Mouse (Mus musculus) cerebellum, adult 18-20 months (tissue): Measurements from ENCODE around the gene Tspan2.

Experiments used
- DNase-seq, 2 experiments: peaks; one replicate each; pipeline ENCODE4 v3.0.0; 2021

Gene Tspan2

DNA sequence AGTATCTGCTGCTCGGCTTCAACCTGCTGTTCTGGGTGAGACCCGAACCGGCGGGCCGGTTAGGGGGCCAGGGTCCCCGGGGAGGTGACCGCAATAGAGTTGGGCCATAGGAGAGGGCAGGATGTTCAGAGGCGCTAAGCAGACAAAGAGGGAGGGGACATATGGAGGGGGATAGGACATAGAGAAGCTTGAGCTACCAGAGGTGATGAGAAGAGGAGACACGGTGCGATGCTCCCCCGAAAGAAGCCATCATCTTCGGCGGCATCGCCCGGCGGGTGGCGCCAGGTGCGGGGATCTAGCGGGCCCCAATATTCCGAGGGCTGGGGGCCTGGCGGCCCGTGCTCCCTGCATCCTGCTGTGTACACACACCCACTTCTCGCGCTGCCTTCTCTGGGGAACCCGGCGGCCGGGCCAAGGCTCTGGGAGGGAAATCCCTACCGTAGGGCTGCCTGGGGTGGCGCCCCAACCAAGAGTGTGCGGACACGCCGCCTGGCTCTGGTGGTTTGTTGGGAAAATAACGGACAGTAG is 766 bp downstream of the Tspan2 start:
- DNase-seq: peak; percentile 37 to 39

DNA sequence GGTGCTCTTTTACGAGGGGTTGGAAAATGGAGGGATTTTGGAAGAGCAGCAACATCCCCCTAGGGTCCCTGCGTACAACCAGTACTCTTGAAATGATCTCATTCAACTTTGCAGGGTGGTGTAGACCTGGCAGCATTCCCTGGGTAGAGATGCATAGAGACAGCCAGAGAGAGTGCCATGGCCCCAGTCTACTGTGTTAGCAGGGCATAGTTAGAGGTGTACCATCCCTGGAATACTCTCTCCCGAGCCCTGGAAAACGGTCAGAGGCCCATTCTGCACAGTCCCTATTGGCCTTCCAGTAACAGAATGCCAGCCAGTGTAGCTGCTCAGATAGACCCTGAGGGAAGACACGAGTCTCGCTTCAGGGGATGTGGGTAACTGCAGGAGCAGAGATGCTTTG is 1.3 kb downstream of the Tspan2 start:
- no peak for DNase-seq

DNA sequence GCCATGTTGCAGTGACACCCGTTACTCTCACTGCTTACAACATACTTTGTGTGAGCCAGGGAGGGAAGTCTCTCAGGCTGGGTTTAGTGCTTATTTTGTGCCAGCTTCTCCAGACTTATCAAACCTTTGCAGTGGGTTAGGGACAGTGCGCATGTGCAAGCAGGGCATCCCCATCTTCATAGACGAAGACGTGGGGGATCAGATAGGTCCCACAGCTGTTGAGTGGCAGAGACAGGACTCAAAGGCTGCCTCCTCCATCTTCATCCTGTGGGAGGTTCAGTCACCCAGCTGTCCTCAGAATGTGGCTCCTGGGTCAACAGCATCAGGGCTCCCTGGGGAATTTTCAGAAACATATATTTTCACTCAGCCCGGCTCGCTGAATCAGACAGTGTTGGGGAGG is 2.1 kb downstream of the Tspan2 start:
- DNase-seq: no peak

DNA sequence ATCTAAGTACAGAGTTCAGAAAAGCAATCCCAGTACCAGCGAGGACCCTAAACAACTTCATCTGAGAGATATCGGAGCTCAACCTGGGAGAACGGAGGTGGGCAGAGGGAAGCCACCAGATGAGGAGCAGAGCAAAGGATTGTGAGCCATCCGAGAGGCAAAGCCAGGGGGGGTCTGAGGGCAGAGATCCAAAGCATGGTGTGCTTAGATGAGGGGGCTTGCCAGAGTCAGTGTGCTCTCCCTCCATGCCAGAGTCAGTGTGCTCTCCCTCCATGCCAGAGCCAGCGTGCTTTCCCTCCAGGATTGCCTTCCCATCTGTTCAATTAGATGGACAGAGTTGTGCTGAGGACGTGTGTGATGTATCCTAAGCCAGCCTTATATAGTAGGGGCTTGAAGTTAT is 2.8 kb downstream of the Tspan2 start:
- DNase-seq: no peak

DNA sequence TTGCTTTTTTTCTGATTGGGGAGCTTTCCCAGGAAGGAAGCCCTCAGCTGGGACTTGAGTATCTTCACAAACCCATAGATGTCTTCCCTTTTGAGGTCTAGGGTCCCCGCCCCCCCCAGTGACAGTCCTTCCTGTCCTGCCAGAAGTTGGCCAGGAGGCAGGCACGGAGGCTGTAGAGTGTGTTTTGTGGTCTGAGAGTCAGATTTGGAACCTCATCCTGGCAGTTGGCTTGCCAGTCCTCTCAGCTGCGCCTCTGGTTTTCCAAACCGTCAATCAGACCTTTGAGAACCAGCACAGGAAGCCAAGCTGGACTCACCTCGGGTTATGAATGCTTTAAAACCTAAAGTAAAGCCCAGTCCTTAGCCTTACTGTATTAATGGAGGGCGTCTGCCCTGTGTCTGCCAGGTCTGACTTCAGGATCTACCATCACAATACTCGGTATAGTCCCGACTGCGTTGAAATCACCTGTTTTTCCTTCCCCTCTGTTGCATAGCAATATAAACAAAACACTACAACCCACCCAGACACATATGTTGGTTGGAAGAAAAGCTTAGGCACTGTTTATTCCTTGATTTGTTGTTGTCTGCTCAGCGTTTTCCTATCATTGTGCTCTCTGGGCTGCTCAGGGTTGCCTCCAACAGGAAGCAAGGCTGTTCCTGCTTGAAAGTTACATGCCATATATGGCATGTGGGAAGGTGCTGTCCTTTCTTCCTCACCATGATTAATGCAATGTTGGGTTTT is 4.0 kb downstream of the Tspan2 start:
- no peak for DNase-seq

DNA sequence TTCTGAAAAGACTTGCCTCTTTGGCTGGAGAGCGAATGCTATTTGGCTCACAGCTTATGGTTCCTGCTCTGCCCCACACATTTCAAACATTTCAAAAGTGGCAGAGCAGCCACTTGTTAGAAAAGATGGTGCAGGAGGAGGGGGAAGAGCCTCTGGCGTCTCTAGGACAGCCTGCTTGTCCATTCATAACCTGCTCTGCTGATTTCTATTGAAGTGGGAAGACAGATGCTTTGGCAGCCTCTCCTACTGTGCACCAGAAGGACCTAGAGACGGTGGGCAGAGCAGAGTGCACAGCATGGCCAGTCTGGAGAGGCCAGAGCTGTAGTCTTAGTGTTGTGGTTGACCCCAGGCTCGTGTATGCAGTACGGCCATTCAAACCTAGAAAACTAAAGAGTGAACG is 4.6 kb downstream of the Tspan2 start:
- DNase-seq: no peak

DNA sequence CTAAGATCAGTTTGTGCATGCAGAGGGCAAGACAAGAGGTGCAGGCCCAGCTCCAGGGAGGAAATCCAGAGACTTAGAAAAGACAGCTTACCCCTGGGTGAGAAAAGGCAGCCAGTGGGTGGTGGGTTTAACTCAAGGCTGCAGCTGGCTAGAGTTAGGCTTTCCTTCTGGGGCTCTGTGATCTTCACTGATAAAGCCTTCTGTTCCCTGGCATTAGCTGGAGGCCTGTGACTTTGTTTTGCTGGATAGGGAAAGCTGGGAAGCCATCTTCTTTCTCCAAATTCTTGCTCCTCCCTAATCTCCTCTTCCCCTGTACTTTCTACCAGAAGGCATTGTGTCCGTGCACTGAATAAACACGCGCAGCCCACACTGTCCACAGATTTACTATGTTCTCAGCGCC is 8.4 kb downstream of the Tspan2 start:
- no peak for DNase-seq

DNA sequence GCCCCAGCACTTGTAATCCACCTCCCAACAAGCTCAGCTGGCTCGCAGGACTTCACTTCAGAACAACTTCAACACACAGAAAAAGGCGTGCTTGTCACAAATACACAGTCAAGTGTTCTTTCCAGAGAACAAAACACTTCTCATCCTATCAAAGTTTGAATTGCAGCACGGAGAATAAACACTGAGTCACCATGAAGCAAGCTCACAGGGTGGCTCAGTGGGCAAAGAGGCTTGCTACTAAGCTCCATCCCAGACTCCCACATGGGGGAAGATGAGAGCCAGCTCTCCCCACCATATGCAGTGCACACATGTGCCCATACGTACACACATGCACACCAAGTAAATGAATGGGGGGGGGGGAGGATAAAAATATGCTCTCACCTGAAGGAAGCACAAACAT is 8.9 kb downstream of the Tspan2 start:
- no peak for DNase-seq

DNA sequence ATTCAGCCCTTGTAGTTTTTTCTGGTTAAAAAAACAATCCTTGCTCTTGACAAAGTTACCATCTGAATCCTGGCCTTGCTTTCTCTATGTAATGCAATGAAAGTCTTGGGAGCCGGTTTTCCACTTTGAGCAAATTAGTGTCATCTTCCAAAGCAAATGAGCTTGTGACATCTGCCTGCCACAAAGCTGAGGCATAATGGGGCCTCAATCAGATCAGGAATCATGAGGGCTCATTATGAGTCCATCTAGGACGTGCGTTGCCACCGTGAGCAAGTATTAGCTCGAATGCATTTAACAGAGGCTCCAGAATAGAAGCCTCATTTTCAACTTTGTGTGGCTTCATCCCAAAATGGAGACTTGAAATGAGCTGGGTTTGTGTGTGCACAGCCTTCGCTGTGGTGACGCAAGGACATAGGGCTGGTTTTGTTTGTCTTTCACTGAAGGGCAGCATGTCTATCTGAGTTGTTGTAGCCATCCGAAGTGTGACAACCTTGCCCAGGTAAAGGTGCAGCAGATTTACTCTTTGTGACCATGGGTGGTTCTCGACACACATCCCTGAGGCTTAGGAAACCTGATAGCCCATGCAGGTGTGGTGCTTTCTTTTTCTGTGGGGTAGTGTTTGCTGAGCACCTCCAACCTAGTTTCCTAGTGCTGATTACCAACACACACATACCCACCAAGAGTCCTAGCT is 9.6 kb downstream of the Tspan2 start:
- no peak for DNase-seq

DNA sequence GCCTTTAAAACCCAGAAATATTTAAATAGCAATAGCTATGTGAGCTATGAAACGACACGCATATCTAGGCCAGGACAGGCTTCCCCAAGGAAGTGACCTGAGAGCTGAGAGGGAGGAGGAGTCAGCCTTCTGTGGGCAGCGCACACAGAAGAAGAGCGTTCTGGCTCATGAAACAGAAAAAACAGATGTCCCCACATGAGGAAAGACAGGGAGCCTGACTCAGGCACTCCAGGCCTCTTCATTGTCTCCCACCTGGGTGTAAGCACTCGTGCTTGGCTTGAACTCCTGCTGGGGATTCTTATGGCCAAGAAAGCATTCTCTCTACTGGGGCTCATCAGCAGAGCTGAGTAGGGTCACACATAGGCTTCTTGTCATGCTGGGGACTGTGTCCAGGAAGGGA is 10.3 kb downstream of the Tspan2 start:
- no peak for DNase-seq

DNA sequence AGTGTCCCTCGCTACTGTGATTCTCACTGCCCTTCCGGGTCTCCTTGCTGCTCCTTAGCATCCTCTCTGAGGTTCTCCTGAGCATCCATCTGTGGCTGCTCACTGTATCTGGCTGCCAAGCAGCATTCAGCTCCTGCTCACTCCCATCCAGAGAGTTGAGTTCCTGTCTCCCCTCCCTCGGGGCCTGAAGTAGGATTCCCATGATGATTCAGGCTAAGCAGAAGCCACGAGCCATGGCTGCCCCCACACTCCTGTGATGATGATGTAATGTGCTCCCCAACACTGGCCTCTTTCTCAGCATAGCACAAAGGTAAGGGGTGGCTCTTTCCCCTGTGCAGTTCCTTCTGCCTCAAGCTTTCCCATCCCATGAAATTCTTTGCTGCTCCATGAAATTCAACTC is 11.8 kb downstream of the Tspan2 start:
- DNase-seq: no peak

DNA sequence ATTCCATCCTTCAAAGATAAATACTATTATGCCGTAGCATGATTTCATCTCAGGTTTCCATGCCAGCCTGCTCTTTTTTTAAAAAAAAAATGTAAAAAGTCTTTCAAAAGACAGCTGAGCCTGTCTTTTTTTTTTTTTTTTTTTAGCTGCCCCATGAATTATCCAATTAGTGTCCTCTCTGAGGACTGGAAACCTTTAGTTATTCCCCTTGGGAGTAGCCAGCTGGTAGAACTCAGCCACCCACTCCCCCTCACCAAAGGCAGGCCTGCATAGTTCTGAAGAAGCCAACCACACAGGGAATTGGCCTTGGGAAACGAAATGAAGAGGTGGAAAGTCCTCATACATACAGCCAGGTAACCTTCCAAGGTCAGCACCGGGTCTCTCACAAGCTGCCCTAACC is 13.7 kb downstream of the Tspan2 start:
- no peak for DNase-seq

DNA sequence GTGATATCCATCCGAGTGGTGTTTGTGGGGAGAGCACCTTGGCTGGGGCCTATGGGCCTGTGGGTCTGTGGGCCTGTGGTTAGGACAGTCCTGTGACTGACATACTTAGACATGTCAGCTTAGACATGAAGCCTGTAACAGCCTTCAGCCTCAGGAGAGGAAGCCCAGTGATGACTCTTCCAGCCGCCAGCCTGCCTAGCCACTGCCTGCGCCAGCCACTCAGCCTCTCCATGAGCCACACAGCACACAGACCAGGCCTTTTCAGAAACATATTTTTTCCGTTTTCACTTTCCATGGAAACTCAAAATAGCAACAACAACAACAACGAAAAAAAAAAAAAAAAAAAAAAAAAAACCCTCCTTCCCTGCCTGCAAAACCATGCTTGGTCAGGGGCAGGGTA is 14.4 kb downstream of the Tspan2 start:
- no peak for DNase-seq

DNA sequence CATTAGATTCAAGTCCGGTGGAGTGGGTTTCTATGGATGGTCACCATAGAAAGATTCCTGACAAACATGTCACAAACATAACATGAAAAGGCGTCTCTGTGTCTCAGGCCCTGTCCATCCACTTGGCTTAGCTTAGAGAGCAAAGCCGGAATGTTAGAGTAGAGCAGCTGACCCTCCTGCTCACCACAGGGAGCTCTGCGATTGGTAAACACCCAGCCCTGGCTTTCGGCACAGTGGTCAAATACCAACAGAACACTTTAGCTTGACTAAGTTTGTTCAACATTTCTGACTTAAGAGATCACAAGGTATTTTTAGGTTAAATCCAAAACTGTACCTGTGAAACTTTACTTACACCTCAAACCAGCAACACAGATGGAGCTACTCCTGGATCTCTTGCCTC is 16.8 kb downstream of the Tspan2 start:
- DNase-seq: no peak

DNA sequence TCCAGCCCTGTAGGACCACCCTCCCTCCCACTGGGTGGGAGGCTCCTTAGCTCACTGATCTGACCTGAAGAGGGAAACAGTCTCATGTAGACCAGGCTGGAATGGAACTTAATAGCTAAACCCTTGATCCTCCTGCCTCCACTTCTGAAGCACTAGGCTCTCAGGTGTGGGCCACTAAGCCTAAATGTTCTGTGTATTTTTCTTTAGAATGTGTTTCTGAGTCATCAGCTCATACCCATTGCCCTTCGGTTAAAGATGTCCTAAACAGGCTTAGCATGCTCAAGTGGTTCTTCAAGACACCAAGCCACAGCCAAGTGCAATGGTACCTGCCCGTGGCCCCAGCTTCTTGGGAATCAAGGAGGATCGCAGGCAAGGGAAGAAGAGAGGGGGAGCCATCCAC is 17.2 kb downstream of the Tspan2 start:
- no peak for DNase-seq

DNA sequence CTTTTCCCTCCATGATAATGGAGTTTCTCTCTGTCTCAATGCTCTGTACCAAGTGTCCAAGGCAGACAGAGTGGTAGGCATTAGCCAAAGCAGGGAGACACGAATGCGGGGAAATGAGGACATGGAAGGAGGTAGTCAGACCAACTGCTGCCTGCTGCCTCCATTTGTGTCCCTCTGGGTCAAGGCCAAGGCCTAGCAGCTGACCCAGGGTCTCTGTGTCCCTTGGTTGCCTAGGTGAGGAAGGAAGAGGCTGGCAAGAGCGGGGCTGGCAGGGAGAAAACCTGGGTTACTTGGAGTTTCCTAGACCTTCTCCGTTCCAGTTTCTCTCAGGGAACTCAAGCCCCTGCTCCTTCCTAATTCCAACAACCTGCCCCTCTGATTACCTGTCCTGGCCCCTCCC is 17.7 kb downstream of the Tspan2 start:
- peak in 1 of 2 experiments; percentile 22 for DNase-seq

DNA sequence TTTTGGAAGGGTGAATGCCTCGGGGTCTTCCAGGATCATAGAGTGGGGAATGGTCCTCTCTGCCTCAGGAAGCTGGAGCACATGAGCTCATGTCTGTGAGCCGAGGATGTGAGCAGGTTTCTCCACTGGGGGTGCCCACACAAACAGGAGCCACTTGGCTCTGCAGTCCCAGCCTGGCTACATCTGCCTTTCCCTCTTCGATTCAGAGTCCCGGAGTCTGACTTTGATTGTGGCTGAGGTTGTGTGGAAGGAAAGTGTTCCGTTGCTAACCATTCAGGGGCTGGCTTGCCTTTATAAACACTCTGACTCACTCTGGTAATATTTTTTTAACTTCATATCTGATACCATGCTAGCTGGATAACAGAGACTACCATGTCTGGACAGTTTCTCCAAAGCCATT is 18.1 kb downstream of the Tspan2 start:
- DNase-seq: no peak

DNA sequence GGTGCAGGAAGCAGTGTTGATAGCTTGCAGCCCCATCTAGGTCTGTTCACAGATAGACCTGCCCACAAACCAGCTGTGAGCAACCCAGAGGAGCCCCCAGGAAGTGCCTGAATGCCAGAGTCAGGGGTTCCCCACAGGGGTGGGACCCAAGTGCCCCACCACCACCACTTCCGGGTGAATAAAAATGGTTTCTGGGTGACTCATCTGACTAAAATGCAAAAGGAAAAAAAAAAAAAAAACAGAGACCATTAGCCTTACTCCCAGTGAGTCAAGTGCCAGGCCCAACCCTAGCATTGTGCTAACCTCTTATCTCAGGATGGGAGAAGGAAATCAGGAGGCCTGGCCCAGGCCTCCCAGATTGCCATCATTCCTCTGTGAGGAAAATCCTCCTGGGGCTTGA is 21.5 kb downstream of the Tspan2 start:
- DNase-seq: no peak

DNA sequence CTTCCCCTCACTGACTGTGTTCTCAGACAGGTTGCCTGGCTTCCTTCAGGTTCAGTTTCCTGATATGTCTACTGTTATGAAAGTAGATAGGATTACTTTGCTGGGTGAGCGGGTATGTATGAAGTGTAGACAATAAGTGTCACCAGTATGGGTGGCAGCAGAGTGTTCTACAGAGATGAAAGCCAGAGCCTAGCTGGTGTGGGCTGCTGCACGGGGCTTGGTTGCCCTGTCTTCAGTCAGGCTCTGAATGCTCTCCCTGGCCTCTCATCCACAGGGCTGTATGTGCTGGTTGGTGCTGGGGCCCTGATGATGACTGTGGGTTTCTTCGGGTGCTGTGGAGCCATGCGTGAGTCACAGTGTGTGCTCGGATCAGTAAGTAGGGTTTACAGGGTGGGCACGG is 22.7 kb downstream of the Tspan2 start:
- no peak for DNase-seq

DNA sequence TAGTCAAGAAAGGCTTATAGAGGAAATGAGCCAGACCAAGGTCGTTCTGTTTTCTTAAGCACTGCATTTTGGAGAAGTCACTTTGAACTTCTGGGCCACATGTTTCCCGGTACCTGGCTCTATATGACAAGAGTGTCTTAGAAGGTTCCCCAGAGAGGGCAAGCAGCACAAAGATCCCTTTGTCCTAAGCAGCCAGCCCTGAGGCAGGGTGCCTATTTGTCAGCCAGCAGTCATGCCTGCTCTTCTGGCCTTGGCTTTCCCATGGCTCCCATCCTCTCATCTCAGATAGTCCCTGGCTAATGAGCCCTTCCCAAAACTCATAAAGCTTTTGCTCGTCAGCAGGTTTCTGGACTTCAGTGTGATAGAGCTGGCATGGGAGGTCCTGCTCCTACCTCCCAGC is 25.9 kb downstream of the Tspan2 start:
- DNase-seq: no peak

DNA sequence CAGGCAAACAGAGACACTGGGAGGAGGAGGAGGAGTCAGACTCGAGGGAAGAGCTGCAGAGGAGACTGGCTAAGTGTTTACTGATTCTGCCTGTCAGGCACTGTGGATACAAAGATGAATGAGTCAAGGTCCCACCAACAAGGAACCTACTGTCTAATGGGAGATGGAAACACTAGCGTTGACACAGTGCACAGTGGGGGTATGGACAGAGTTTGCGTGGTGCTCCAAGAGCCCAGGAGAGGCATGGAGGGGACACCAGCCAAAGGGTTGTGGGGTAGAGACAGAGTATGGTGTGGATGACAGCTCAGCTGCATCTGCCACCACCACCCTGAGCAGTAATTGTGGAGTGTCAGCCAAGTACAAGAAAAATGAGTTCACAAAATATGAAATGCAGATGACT is 28.1 kb downstream of the Tspan2 start:
- DNase-seq: no peak

DNA sequence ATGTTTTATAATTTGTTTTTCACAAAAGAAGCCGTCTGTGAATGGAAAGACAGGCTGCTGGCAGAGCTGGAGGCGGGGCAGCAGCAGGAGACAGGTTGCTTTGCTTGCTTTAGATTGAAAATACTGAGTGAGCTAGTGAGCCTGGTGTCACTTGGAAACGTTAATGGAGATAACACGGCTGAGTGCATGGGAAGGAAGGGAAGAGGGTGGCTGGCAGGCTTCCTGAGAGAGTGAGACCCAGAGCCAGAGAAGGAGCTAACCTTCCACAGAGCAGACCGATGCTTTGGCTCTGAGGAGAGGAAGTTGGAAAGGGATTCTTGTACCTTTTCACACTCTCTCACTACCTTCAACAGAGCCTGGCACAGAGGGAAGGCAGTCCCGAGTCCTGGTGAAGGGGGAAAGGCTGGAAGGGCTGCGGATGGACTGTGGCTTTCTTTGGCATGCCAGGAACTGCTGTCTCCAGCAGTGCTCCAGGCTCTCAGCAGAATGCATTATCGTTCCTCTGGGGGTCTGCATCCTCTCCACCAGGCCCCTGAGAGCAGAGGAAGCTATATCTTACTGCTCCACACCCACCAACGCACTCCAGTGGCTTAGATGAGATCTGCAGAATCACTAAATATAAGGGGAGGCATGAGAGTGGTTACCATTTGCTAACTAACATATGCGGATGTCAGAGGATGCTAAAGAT is 29.5 kb downstream of the Tspan2 start:
- DNase-seq: peak; percentile 68 to 77

DNA sequence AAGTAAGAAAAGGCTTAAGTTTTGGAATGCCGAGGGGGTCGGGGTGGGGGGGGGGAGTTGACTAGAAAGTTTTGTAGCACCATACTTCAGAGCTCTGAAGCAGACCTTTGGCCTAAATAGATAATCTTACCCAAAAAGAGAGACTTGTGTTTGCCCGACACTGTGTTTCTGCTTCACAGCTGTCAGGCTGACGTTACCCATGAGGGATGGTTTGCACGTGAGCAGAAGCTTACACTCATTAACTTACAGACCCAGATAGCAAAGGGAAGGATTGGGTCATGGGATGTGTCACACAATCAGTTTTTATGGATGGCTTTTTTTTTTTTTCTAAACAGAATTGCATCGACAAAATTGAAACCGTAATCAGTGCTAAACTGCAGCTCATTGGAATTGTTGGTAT is 30.5 kb downstream of the Tspan2 start:
- DNase-seq: no peak

DNA sequence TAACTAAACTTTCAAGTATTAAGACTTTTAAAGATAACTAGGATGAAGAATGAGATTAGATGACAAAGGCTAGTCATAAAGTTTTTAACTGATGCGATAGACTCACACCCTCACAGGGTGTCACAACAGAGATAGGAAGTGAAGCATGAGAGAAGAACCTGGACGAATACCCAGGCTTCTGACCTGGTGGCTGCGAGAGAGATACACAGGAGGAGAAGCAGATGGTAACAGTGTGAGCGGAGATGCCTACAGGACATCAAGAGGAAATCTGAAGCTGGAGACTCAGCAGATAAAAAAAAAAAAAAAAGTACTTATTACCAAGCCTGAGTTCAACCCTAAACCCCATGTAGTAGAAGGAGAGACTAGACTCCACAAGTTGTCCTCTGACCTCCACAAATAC is 38.7 kb downstream of the Tspan2 start:
- DNase-seq: peak; percentile 52 to 78
